Mouse (Mus musculus) myocyte (in vitro differentiated cells): Measurements from ENCODE around the gene Kcnc4. TPM values are rescaled to one million over a fixed set of nuclear protein-coding genes. Genes with fewer than 3 reads are reported as not detected.

Source experiments
- H3K27me3 ChIP-seq: one replicate; pipeline ENCODE4 v1.6.1; 2011; ENCODE audit not compliant: control insufficient read depth, insufficient read depth, insufficient read length
- H3K36me3 ChIP-seq: one replicate; pipeline ENCODE4 v1.6.1; 2011; ENCODE audit not compliant: control insufficient read depth, insufficient read depth
- H3K4me2 ChIP-seq: one replicate; pipeline ENCODE4 v1.6.1; 2011; ENCODE audit warnings: low read depth, control low read depth
- H3K4me3 ChIP-seq: one replicate; pipeline ENCODE4 v1.5.1; 2011; ENCODE audit warnings: mild to moderate bottlenecking, control low read depth, moderate library complexity
- H3K79me2 ChIP-seq: one replicate; pipeline ENCODE4 v1.6.1; 2011; ENCODE audit not compliant: control insufficient read depth, insufficient read depth
- H3ac ChIP-seq: one replicate; pipeline ENCODE4 v1.6.1; 2011; ENCODE audit not compliant: control insufficient read depth, insufficient read length
- CEBPB ChIP-seq: IDR thresholded peaks from 2 replicates; pipeline ENCODE4 v1.6.1; 2011; ENCODE audit warnings: mild to moderate bottlenecking, moderate library complexity; ENCODE audit not compliant: poor library complexity, insufficient read depth, severe bottlenecking
- E2F4 ChIP-seq: IDR thresholded peaks from one replicate; pipeline ENCODE4 v1.6.1; 2011; ENCODE audit warnings: mild to moderate bottlenecking, control low read depth, moderate library complexity; ENCODE audit not compliant: insufficient read depth
- MAX ChIP-seq: IDR thresholded peaks from one replicate; pipeline ENCODE4 v1.6.1; 2011; ENCODE audit warnings: low read depth, mild to moderate bottlenecking, control low read depth
- MYOD1 ChIP-seq, 3 experiments: IDR thresholded peaks; one replicate each; pipeline ENCODE4 v1.6.1; 2011; ENCODE audit warnings: control low read depth in 2 of 3, low read depth in 2 of 3, mild to moderate bottlenecking in 2 of 3, moderate library complexity in 1 of 3; ENCODE audit not compliant: insufficient read length in 2 of 3, control insufficient read depth in 1 of 3
- MYOG ChIP-seq, 3 experiments: IDR thresholded peaks; one replicate each; pipeline ENCODE4 v1.6.1; 2011; ENCODE audit warnings: control low read depth in 2 of 3, low read depth in 2 of 3, mild to moderate bottlenecking in 2 of 3; ENCODE audit not compliant: insufficient read length in 2 of 3, control insufficient read depth in 1 of 3, insufficient read depth in 1 of 3
- POLR2A ChIP-seq: IDR thresholded peaks from one replicate; pipeline ENCODE4 v1.6.1; 2011; ENCODE audit warnings: low read depth, mild to moderate bottlenecking, control low read depth, moderate library complexity; ENCODE audit not compliant: insufficient read length
- POLR2AphosphoS2 ChIP-seq: IDR thresholded peaks from one replicate; pipeline ENCODE4 v1.6.1; 2011; ENCODE audit warnings: low read depth, control low read depth; ENCODE audit not compliant: insufficient read length
- REST ChIP-seq: IDR thresholded peaks from one replicate; pipeline ENCODE4 v1.6.1; 2011; ENCODE audit warnings: mild to moderate bottlenecking, control low read depth, moderate library complexity; ENCODE audit not compliant: insufficient read depth, insufficient read length
- SRF ChIP-seq: IDR thresholded peaks from one replicate; pipeline ENCODE4 v1.6.1; 2011; ENCODE audit warnings: low read depth; ENCODE audit not compliant: control insufficient read depth, insufficient read length
- TCF12 ChIP-seq: IDR thresholded peaks from one replicate; pipeline ENCODE4 v1.6.1; 2011; ENCODE audit warnings: mild to moderate bottlenecking, control low read depth; ENCODE audit not compliant: poor library complexity, insufficient read depth, severe bottlenecking
- TCF3 ChIP-seq: IDR thresholded peaks from one replicate; pipeline ENCODE4 v1.6.1; 2011; ENCODE audit warnings: low read depth, control low read depth; ENCODE audit not compliant: insufficient read length
- USF1 ChIP-seq: IDR thresholded peaks from one replicate; pipeline ENCODE4 v1.6.1; 2011; ENCODE audit warnings: low read depth, mild to moderate bottlenecking, control low read depth, moderate library complexity
- polyA plus RNA-seq: library from polyadenylated mRNA; unstranded; fragments of >200 nt; fragmentation: generic; extraction: Trizol; gene quantifications from one replicate; pipeline ENCODE4 v1.2.1, GENCODE M21; 2012; ENCODE audit warnings: missing spikeins

Gene Kcnc4
- polyA plus RNA-seq, 1 experiment = not detected

DNA sequence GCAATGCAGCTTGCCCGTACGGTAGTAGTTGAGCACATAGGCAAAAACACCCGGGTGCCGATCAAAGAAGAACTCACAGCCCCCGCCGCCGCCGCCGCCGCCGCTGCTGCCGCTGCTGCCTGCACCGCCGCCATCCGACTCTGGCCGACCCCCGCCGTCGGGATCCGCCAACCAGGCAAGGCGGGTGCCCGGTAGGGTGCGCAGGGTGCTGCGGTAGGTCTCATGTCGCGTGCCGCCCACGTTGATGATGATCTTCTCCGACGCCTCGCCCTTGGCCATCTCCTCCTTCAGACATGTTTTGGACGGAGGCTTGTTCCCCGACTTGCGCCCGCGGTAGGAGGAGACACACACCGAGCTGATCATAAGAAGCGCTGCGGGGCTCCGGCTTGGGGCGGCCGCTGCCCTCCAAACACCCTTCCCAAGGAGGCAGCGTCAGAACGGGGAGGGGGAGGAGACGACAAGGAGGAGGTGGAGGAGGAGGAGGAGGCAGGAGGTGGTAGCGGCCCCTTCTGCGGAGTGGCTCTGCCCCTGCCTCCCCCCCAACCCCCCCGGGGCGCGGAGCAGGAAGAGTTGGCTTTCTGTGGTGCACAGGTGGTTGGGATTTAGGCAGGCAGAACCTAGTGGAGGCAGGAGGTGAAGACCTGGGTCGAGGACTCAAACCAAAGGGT is 690 bp downstream of the Kcnc4 start:
- Histone ChIP-seq H3K4me2 (no peak overlapping the region), H3K36me3 (no peaks in the 10 kb centered on the region), H3K27me3 (peaks cover 91% of the 10 kb centered on the region), H3ac (no peak overlapping the region), H3K79me2 (no peaks in the 10 kb centered on the region), H3K4me3 (no peak overlapping the region)
- TF ChIP-seq E2F4 (no peak), MYOG (IDR thresholded peaks at IDR 0.05; ENCODE audit: control insufficient read depth in 1 of 3, insufficient read depth in 1 of 3, insufficient read length in 2 of 3, low read depth in 2 of 3) (no peak), POLR2A (no peak), CEBPB (no peak)

DNA sequence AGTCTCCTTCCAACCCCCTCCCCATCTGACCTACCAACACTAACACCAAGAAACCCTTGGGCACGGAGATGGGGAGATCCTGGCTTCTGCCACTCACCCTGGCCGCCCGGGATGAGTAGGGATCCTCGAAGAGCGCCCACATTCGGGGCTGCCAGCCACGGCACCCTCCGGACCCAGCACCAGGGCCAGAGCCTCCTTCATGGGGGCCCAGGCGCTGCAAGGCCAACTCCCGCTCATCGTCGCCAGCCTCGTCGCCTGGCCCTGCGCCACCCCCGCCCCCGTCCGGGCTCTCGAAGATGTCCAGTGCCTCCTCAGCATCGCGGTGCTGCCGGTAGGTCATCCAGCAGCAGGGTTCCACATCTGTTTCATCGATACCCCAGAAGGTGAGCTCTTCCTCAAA is 1.2 kb downstream of the Kcnc4 start:
- no peaks in the 10 kb centered on the region for H3K36me3 ChIP-seq
- no peak overlapping the region for H3K4me2 ChIP-seq
- no peak overlapping the region for H3ac ChIP-seq
- H3K79me2 ChIP-seq = no peaks in the 10 kb centered on the region
- TF ChIP-seq MAX (no peak), REST (no peak), USF1 (no peak), SRF (no peak)
- H3K4me3 ChIP-seq = no peak overlapping the region
- peaks cover 87% of the 10 kb centered on the region for H3K27me3 ChIP-seq

GRCm38 (mm10) chr3:107454280-107454679 is 5.1 kb downstream of the Kcnc4 start:
- TF ChIP-seq POLR2A (no peak), CEBPB (no peak), TCF3 (no peak), REST (no peak), MYOD1 (IDR thresholded peaks at IDR 0.05; ENCODE audit: control insufficient read depth in 1 of 3, insufficient read length in 2 of 3, low read depth in 2 of 3) (no peak), E2F4 (no peak), MAX (no peak), POLR2AphosphoS2 (no peak), USF1 (no peak), MYOG (IDR thresholded peaks at IDR 0.05; ENCODE audit: control insufficient read depth in 1 of 3, insufficient read depth in 1 of 3, insufficient read length in 2 of 3, low read depth in 2 of 3) (no peak), TCF12 (no peak), SRF (no peak)
- Histone ChIP-seq H3K4me2 (no peak overlapping the region), H3K36me3 (no peaks in the 10 kb centered on the region), H3K4me3 (no peak overlapping the region), H3K79me2 (no peaks in the 10 kb centered on the region), H3K27me3 (peaks cover 78% of the 10 kb centered on the region), H3ac (no peak overlapping the region)

DNA sequence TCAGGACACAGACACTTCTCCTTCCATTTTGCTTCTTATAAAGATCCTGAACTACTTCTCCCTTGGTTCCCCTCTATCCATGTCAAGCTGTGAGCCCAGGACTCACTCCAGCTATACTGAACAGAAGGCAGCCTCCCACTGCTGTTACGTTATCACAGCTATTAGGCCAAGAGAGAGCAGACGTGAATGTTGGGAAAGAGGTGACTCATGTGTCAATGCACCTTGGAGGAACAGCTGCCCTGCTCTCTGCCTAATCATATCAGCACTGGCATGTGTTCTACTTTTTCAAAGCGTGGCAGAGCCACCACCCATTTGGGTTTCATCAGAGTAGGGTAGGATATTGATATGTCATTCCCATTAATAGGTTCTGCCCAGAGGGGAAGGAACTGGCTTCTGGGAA is 12.5 kb downstream of the Kcnc4 start:
- Histone ChIP-seq H3K79me2 (no peaks in the 10 kb centered on the region), H3K4me2 (no peak overlapping the region), H3K4me3 (no peak overlapping the region), H3K36me3 (no peaks in the 10 kb centered on the region), H3ac (no peak overlapping the region), H3K27me3 (peaks cover 82% of the 10 kb centered on the region)
- no peak for TF ChIP-seq CEBPB
- peak in 2 of 3 experiments; percentile 23 to 76 for TF ChIP-seq MYOD1 (IDR thresholded peaks at IDR 0.05; ENCODE audit: control insufficient read depth in 1 of 3, insufficient read length in 2 of 3, low read depth in 2 of 3)
- no peak for TF ChIP-seq USF1
- no peak for TF ChIP-seq MAX
- TF ChIP-seq MYOG (IDR thresholded peaks at IDR 0.05; ENCODE audit: control insufficient read depth in 1 of 3, insufficient read depth in 1 of 3, insufficient read length in 2 of 3, low read depth in 2 of 3) = peak in 1 of 3 experiments; percentile 61
- no peak for TF ChIP-seq TCF12
- no peak for TF ChIP-seq POLR2AphosphoS2

DNA sequence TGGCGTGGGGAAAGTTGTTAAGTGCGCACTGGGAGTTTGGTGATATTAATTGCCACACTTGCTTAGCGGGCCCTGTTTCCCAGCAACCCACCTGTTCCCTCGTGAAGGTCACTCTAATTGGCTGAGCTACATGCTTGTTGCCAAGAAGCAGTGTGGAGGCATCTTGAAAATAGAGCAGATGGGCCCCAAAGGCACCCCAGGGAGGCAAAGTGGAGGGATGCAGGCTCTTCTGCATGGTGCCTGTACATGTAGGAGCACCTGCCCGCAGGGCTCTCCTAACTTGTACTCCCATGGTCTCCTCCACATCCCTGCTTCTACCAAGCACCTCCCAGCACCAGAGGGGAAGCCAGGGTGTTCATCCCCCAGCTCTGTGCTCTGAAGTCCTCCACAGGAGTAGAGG is 15.5 kb downstream of the Kcnc4 start:
- H3K27me3 ChIP-seq = peaks cover 82% of the 10 kb centered on the region

More for the DNA sequence above, 15.5 kb downstream of the Kcnc4 start:
- Histone ChIP-seq H3K79me2 (no peaks in the 10 kb centered on the region), H3K4me2 (no peak overlapping the region), H3K4me3 (no peak overlapping the region), H3K36me3 (no peaks in the 10 kb centered on the region), H3ac (no peak overlapping the region)
- TF ChIP-seq TCF12 (no peak), CEBPB (no peak), MAX (no peak), SRF (no peak), MYOD1 (IDR thresholded peaks at IDR 0.05; ENCODE audit: control insufficient read depth in 1 of 3, insufficient read length in 2 of 3, low read depth in 2 of 3) (no peak), MYOG (IDR thresholded peaks at IDR 0.05; ENCODE audit: control insufficient read depth in 1 of 3, insufficient read depth in 1 of 3, insufficient read length in 2 of 3, low read depth in 2 of 3) (no peak), REST (no peak), POLR2AphosphoS2 (no peak), E2F4 (no peak), TCF3 (no peak), POLR2A (no peak), USF1 (no peak)
